Mouse (Mus musculus): ENCODE measurements around the gene Olfr984.

DNA sequence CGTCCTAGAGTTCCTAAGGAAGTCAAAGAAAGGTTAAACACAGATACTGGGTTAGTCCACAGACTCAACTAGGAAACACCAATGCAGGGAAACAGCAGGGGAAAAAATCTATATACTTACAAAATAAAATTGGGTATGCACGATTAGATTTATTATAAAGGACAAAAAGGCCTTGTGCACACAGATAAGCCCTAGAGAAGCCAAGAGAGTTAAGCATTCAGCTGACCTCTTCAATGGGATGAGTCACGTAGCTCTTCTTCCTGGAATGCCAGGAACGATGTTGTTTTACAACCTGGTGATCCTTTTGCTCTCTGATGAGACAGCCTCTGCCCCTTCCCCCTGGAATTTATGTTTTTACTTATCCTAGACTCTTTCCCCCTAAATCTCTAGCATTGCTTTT lies 25.5 kb upstream of the Olfr984 start:
- TF ChIP-seq E2F4 (IDR thresholded peaks at IDR 0.05; ENCODE audit: insufficient read depth) (no peak), MYOD1 (IDR thresholded peaks at IDR 0.05; ENCODE audit: control insufficient read depth in 1 of 3, insufficient read length in 2 of 3, low read depth in 2 of 3) (no peak), MAX (IDR thresholded peaks at IDR 0.05; ENCODE audit: low read depth) (no peak), USF1 (IDR thresholded peaks at IDR 0.05; ENCODE audit: low read depth) (no peak), MYOG (IDR thresholded peaks at IDR 0.05; ENCODE audit: control insufficient read depth in 1 of 3, insufficient read depth in 1 of 3, insufficient read length in 2 of 3, low read depth in 2 of 3) (no peak)

All from myocyte (in vitro differentiated cells).